Mouse (Mus musculus) limb, embryonic 14.5 days (tissue): ENCODE results near the gene Smarca5. TPM values are rescaled to one million over a fixed set of nuclear protein-coding genes. Genes with fewer than 3 reads are reported as not detected.

Source experiments
- ATAC-seq: fragments of 200-750 bp; cut with Nextera tagmentation; 2 replicates; pipeline ENCODE4 v1.8.0; 2017; ENCODE audit warnings: low read depth, moderate number of reproducible peaks, moderate TSS enrichment; ENCODE audit not compliant: low FRiP score
- DNase-seq: peaks from one replicate; pipeline ENCODE4 v3.0.0-alpha.2; 2015; ENCODE audit warnings: low spot score
- H3K27ac ChIP-seq: fragments of 300-500 bp; sonication (generic); replicated peaks from 2 replicates; pipeline ENCODE4 v1.5.1; 2014; ENCODE audit warnings: low read depth, mild to moderate bottlenecking, low read length, moderate library complexity, mixed read lengths
- H3K27me3 ChIP-seq: fragments of 300-500 bp; sonication (generic); 2 replicates; pipeline ENCODE4 v1.6.1; 2014; ENCODE audit warnings: low read length, mixed read lengths; ENCODE audit not compliant: control insufficient read depth, insufficient read depth
- H3K36me3 ChIP-seq: fragments of 300-500 bp; sonication (generic); 2 replicates; pipeline ENCODE4 v1.6.1; 2014; ENCODE audit warnings: mild to moderate bottlenecking, low read length, moderate library complexity, mixed read lengths; ENCODE audit not compliant: control insufficient read depth, insufficient read depth
- H3K4me1 ChIP-seq: fragments of 300-500 bp; sonication (generic); 2 replicates; pipeline ENCODE4 v1.6.1; 2014; ENCODE audit warnings: antibody characterized with exemption, low read length, mixed read lengths; ENCODE audit not compliant: control insufficient read depth, insufficient read depth
- H3K4me2 ChIP-seq: fragments of 300-500 bp; sonication (generic); replicated peaks from 2 replicates; pipeline ENCODE4 v1.6.1; 2014; ENCODE audit warnings: low read depth, mild to moderate bottlenecking, low read length, moderate library complexity; ENCODE audit not compliant: severe bottlenecking
- H3K4me3 ChIP-seq: fragments of 300-500 bp; sonication (generic); replicated peaks from 2 replicates; pipeline ENCODE4 v1.5.1; 2014; ENCODE audit warnings: low read length
- H3K9ac ChIP-seq: fragments of 300-500 bp; sonication (generic); 2 replicates; pipeline ENCODE4 v1.6.1; 2014; ENCODE audit warnings: mild to moderate bottlenecking, low read depth, low read length, moderate library complexity; ENCODE audit not compliant: severe bottlenecking
- H3K9me3 ChIP-seq: fragments of 300-500 bp; sonication (generic); 2 replicates; pipeline ENCODE4 v1.6.1; 2016; ENCODE audit warnings: low read length; ENCODE audit not compliant: control insufficient read depth
- POLR2A ChIP-seq: fragments of 200-500 bp; IDR thresholded peaks from 2 replicates; pipeline ENCODE4 v1.8.0; 2012; ENCODE audit warnings: inconsistent platforms, mild to moderate bottlenecking, moderate library complexity, borderline replicate concordance; ENCODE audit not compliant: insufficient read depth, insufficient read length; ENCODE audit errors: extremely low read depth
- WGBS: fragments of 180-500 bp; shearing (Covaris S2); extraction: QIAGEN DNeasy Blood & Tissue Kit; methylation state at CpG from one replicate; pipeline ENCODE4 v1.1.7; 2014; 5-methylcytosine and 5-hydroxymethylcytosine counted together
- polyA plus RNA-seq, 2 experiments: library from polyadenylated mRNA; depleted of rRNA in 1 of 2; stranded (reverse) in 1 of 2; unstranded in 1 of 2; fragments of >200 nt; fragmentation: Nextera tagmentation in 1 of 2; extraction: Ambion mirVana in 1 of 2; gene quantifications; 2 replicates each; pipeline versions ENCODE4 v1.2.1 to v1.2.3; 2012 to 2014

The Smarca5 gene
- polyA plus RNA-seq, 2 experiments: 24.6 to 78.1 TPM

- Histone ChIP-seq H3K9ac (no peak overlapping the region), H3K27ac (no peak overlapping the region), H3K9me3 (no peaks in the 10 kb centered on the region), H3K4me3 (no peak overlapping the region), H3K27me3 (no peaks in the 10 kb centered on the region), H3K36me3 (peaks cover 70% of the 10 kb centered on the region), H3K4me1 (no peaks in the 10 kb centered on the region), H3K4me2 (no peak overlapping the region)
- TF ChIP-seq POLR2A: no peak
- WGBS: 81% methylated on average over 4 of the region's 4 CpGs
- ATAC-seq: no peak
- peak; percentile 67 for DNase-seq
Observed at GRCm38 (mm10) chr8:80772732-80773460, 33.6 kb upstream of the Smarca5 start.

DNA sequence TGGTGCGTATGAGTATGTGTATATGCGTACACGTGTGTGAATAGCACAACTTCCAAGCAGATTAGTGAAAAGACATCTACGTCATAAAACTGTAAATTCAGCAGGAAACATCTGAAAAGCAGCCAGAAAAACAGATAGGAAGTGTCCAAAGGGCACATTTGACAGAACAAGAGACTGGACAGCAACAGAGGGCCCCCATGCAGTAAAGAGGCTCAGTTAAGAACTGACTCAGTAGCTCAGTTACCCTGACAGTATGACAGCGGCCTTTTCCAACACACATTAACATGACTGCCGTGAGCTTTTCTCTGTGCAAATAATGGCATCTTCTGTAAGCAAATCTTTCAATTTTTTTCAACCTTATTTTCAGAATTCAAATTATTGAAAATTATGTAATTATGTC is 29.2 kb upstream of the Smarca5 start:
- WGBS: 98% methylated on average over 6 of the region's 6 CpGs
- no peaks in the 10 kb centered on the region for H3K27me3 ChIP-seq
- peaks cover 72% of the 10 kb centered on the region for H3K36me3 ChIP-seq

DNA sequence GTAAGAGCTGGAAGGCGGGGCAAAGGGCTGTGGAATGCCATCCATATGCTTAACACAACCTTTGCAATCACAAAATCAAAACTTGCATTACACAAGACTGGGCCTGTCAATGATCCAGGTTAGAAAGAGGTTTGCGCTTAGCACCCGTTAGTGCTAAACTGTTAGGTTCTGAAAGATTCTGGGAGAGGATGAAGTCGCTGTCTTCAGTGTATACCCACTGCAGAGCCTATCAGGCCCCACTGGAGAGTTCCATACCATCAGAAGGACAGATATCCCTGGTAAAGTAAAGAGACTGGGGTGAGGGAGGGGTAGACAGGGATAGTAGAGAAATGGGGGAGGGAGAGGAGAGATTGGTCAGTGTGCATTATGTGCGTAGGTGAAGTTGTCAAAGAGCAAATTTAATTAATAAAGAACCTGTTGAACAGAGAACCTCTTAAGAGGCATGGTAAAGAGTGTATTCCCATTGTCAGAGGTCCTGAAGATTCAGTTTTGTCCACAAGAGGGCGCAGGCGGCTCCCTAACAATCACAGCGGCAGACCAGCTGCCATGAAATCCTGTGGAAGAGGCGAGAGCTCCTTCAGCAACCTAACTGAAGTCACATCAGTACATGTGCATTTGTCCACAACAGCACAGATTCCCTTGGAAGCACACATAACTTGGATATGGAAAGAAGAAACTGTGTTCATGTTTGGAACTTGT is 13.9 kb upstream of the Smarca5 start:
- no peaks in the 10 kb centered on the region for H3K4me1 ChIP-seq
- no peaks in the 10 kb centered on the region for H3K36me3 ChIP-seq
- 28% methylated on average over 9 of the region's 9 CpGs for WGBS
- DNase-seq (peak; percentile 89), ATAC-seq (peak; percentile 85)
- H3K9me3 ChIP-seq: no peaks in the 10 kb centered on the region
- no peak overlapping the region for H3K27ac ChIP-seq
- H3K4me3 ChIP-seq: no peak overlapping the region
- no peak overlapping the region for H3K9ac ChIP-seq
- H3K4me2 ChIP-seq: no peak overlapping the region
- no peaks in the 10 kb centered on the region for H3K27me3 ChIP-seq
- TF ChIP-seq POLR2A: no peak

More for the DNA sequence above, 29.2 kb upstream of the Smarca5 start:
- H3K27ac ChIP-seq: no peak overlapping the region
- no peak for DNase-seq
- H3K9me3 ChIP-seq: no peaks in the 10 kb centered on the region
- no peak for ATAC-seq
- H3K9ac ChIP-seq: no peak overlapping the region
- H3K4me1 ChIP-seq: no peaks in the 10 kb centered on the region
- H3K4me3 ChIP-seq: no peak overlapping the region
- no peak for TF ChIP-seq POLR2A
- H3K4me2 ChIP-seq: no peak overlapping the region

GRCm38 (mm10) chr8:80752429-80752828 is 13.1 kb upstream of the Smarca5 start:
- no peak overlapping the region for H3K4me2 ChIP-seq
- no peak for ATAC-seq

DNA sequence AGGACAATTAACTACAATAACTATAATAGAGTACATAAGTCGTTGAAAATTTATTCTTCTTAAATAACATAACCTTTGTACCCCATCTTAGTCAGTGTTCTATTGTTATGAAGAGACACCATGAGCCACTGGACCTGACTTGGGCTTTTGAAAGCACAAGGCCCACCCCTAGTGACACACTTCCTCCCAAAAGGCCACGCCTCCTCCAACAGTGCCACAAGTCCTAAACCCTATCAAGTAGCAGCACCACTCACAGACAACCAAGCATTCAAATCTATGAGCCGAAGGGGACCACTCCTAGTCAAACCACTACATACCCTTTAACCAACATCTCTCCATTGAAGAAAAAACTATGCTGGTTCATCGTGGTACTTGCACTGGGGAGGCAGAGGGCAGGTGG is 9.8 kb upstream of the Smarca5 start:
- 84% methylated on average over 4 of the region's 4 CpGs for WGBS
- H3K27ac ChIP-seq: no peak overlapping the region
- ATAC-seq (no peak), DNase-seq (no peak)
- no peak overlapping the region for H3K9ac ChIP-seq
- TF ChIP-seq POLR2A: no peak
- H3K36me3 ChIP-seq: no peaks in the 10 kb centered on the region
- no peak overlapping the region for H3K4me2 ChIP-seq
- H3K27me3 ChIP-seq: no peaks in the 10 kb centered on the region
- H3K4me3 ChIP-seq: no peak overlapping the region
- H3K9me3 ChIP-seq: no peaks in the 10 kb centered on the region
- no peaks in the 10 kb centered on the region for H3K4me1 ChIP-seq

More at GRCm38 (mm10) chr8:80752429-80752828, 13.1 kb upstream of the Smarca5 start:
- Histone ChIP-seq H3K36me3 (no peaks in the 10 kb centered on the region), H3K27ac (no peak overlapping the region), H3K9me3 (no peaks in the 10 kb centered on the region), H3K4me1 (no peaks in the 10 kb centered on the region), H3K27me3 (no peaks in the 10 kb centered on the region), H3K4me3 (no peak overlapping the region), H3K9ac (no peak overlapping the region)
- 77% methylated on average over 7 of the region's 7 CpGs for WGBS
- no peak for DNase-seq
- no peak for TF ChIP-seq POLR2A
